Mouse (Mus musculus) left cerebral cortex, postnatal 14 days (tissue): ENCODE results near the gene Poc1a. TPM values are rescaled to one million over a fixed set of nuclear protein-coding genes. Genes with fewer than 3 reads are reported as not detected.

ENCODE experiments used
- DNase-seq, 2 experiments: peaks; one replicate each; pipeline ENCODE4 v3.0.0; 2021 to 2022; ENCODE audit warnings: low spot score in 2 of 2, mixed read lengths in 1 of 2
- intact Hi-C: fragments of 180-260 bp; cut with DNase I; formaldehyde crosslinking; loops from one replicate; pipeline ENCODE4 v1.15.1; 2025
- total RNA-seq, 2 experiments: library from RNA; stranded (reverse); gene quantifications; 2 replicates each; pipeline ENCODE4 v1.2.3; 2021

The Poc1a gene
- total RNA-seq, 2 experiments from 2014 or later = 17.7 to 19.3 TPM

DNA sequence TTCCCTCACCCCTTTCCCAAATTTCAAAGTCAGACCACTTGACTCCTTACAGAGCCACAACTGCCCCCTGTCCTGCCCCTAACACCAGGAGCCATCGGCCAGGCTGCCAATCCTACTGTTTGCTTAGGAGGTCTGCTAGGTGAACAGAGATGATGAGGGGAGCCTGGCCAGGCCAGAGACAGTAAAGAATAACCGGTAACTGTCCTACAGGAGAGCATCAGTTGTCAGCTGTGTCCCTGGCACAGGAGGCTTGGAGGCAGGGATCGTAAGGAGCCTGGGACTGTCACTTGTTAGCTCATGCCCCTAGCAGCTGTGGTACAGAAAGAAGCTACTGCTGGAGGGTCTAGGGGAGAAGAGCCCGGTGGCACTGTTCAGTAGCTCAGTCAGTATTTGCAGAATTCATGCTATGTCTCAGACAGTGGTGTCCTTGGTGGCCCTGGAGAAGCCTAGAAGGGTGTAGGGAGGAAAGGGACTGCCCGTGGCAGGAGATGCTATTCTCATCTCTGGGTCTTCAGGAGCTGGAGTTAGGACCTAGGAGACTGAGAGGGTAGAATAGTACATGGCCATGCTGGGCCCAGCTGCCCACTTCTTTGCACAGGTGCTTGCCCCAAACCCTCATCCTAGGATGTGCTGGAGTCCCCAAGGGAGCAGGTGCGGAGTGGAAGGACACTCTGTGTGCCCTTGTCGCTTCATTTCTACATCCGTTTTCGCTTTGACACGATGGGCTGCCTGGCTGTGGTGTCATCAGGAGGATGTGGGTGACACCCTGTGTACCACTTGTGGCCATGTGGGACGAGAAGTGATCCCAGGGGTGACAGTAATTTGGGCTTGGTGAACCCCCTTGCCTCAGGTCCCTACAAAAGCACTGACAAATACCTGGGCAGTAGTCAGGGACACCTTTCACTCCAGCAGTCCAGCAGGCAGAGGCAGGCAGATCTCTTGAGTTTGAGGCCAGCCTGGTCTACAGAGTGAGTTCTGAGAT is 91.9 kb downstream of the Poc1a start:
- no peak for DNase-seq
- intact Hi-C loops = loop anchor here (5.0 kb wide), 1 partner anchor 65 kb away; no protein-coding TSS in a partner anchor

DNA sequence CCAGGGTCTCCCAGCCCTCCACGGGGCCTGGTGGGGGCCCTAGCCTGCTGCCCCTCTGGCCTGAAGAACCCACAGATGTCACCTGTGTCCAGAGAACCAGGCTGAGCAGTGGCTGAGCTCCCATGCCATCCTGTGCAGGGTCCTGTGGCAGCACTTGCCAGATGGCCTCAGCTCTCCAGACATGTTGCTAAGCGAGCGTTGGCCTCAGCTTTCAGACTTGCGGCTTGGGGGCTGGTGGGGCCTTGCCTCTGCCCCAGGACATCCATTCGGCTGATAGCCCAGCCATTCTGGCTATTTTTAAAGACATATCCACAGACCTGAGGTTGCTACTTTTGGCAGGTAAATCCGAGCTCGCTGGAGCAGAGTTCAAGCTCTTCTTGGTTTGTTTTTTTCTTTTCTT is 93.1 kb downstream of the Poc1a start:
- intact Hi-C loops = loop anchor here (5.0 kb wide), 1 partner anchor 67 kb away; no protein-coding TSS in a partner anchor
- DNase-seq = no peak

DNA sequence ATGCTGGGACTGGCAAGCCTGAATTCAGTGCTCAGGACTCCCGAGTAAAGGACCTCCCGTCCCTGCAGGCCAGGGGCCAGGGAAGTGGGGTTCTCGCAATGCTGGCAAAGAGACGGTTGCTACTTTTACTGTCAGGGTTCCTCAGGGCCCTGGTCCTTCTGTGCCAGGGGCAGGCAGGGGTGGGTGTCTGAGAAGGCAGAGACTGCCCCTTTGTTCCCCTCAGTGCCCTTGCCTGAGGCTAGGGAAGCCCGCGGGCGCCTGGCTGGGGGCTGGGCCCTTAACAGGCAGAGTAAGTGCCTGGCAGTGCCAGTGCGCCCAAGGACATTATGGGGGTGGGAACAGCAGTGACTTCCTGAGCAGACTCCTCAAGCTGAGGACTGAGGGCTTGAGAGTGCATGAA is 96.4 kb downstream of the Poc1a start:
- DNase-seq = no peak
- intact Hi-C loops = no loop called here

DNA sequence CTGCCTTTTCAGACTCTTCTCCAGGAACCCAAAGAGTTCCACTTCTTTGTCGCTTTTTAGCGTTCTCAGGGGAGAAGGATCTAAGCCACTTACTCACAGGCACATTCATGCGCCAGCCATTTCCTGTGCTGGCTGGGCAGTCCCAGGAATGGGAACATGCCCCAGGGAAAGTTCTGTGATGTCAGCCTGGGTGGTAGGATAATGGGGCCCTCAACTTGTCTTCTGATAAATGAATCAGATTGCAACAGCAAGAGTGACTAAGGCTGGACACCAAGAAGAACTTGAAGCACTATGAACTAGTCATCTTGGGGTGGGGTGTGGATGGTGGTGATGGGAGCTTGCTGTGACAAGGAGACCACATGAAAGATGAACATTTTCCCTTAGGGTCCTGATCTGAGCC is 97.2 kb downstream of the Poc1a start:
- intact Hi-C loops = no loop called here
- no peak for DNase-seq

DNA sequence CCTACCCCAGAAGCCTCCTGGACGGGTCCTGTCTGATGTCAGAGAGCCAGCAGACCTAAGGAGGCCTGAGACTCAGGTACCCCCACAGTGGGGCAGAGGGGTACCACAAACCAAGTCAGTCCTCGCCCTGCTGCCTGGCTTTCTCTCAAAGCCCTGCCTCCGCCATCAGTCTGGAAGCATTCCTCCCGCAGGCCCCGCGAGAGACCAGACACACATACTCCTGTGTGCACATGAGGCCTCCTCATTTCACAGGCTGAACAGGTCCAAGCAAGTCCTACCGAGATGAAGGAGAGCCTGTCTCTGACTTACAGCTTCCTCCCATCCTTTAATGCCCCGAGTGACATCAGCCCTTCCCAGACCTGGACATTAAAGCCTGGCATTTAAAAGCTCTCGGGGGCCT is 97.9 kb downstream of the Poc1a start:
- intact Hi-C loops = no loop called here
- no peak for DNase-seq

DNA sequence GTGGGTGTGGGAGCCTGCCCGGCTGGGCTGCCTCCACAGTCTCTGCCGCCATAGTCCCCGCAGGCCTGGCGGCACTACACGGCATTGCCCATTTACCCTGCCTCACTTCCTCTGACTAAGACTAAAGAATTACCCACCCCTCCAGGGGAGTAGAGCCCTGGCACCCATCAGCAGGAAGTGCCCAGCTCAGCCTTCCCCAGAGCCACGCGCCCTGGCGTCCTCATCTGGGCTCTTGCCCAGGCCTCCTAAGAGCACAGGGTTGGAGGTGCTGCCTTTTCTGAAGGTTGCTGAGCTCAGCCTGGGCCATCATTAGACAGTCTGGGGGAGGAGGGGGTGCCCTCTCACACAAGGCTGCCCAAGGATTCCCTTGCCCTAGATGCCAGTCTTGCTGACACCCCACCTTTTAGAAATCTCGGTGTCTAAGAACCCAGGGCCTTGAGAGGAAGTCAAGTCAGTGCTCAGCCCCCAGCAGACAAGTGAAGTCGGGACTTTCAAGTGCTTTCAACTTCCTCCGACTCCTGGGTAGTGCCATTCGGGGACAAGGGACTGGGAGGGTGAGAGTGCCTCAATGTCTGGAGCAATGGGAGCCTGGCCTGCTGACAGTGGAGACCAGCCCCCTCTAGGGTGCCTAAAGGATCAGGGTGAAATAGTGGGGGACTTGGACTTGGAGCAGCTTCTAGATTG is 105.5 kb downstream of the Poc1a start:
- intact Hi-C loops = no loop called here
- no peak for DNase-seq

DNA sequence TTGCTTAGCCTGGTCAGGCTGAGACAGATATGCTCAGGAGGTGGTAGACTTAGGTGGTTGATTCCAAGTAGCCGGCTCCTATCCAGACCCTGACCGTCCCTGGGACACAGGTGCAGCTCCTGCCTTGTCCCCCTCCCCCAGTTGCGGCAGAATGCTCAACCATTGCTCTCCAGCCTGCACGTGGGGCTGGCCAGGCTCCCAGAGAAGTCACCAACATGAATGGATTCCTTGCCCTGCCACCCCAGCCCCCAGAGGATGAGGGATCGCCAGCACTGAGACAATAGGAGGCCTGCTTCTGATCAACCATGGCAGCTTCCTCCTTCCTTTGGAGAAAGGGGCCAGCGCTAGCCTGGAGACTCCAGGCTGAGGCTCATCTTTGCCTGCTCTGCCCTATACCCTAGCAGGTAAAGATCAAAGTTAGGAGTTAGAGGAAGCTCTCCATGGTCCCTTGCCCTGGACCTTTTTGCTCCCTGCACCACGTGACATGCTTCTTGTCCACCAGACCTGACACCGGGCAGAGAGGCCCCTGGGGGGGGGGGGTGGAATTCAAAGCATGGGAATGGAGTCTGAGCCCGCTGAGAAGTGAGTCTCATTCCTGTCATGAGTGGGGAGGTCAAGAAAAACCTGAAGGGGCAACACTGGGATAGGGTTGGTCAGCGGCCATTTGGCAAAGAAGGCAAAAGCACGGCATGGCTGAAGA is 112.1 kb downstream of the Poc1a start:
- DNase-seq = no peak
- intact Hi-C loops = no loop called here

DNA sequence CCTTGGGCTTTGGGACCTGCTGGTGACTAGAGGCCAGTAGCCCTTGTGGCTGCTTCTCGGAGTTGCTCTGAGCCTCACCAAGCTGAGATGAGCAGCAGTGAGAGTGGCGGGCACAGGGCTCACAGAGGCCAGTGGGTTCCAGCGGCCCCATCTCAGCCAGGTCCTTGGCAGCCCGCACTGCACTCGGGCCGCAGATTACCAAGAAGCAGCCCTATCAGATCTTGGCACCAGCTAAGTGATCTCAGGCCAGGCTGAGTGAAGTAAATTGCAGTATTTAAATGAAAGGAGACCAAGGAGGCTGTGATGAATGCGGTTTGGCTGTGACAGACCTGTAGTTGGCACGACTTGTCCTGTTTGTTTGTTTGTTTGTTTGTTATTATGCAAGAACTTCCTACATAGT is 112.7 kb downstream of the Poc1a start:
- intact Hi-C loops = no loop called here
- no peak for DNase-seq

DNA sequence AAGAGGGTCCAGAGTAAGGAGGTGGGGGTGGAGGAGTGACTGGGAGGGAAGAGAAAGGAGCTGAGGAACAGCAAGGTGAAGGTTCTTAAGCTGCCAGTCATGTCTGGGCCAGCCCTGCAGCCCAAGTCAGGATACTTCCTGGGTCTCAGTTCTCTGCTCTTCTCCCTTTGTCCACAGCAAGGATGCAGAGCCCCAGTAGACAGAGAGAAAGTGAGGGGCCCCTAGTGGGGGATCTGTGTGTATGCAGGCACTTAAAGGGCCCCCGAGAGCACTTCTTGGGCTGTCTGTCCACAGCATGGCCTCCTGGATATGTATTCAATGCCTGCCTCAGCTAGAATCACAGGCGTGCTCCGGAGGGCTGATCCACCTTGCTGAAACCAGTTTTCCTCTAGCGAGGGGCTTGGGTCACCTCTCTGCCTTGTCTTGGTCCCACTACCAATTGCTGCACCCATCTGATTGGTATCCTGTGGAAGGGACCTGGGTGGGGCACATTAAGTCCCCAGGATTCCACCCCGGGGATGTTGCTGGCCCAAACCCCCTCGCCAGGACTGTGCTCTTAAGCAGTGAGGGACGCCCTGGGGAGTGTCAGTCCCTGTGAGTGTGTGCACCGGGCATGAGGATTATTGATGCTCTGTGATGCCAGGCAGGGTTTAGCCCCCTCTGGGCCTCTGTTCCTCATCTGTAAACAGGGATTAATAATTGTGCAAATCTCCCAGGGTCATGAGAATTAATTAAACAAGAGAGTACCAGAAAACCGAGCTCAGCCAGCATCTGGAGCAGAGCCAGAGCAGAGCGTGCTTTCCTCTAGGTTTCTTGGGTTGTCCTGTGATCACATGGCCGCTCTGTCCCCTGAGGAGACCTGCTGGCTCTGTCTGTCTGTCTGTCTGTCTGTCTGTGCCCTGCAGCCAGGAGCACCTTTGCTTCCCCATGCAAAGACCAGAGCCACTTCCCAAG is 114.1 kb downstream of the Poc1a start:
- intact Hi-C loops = no loop called here
- DNase-seq = peak in 1 of 2 experiments; percentile 49

DNA sequence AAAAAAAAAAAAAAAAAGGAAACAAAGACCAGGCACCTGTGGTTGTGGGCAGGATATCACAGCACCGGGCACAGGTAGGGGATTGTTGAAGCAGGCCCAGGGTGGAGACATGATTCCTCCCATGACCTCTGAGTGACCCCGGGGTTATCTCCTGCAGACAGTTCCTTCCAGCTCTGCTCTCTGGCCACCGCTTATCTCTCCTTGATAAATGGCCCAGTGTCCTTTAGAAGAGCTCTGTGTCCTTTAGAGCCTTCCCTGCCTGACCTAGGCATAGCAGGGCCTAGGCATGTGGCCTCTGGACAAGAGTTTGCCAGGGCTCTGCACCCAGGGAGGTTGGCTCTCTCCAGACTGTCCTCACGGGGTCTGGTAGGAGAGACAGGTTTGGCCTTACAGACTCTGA is 116.9 kb downstream of the Poc1a start:
- DNase-seq = no peak
- intact Hi-C loops = no loop called here

DNA sequence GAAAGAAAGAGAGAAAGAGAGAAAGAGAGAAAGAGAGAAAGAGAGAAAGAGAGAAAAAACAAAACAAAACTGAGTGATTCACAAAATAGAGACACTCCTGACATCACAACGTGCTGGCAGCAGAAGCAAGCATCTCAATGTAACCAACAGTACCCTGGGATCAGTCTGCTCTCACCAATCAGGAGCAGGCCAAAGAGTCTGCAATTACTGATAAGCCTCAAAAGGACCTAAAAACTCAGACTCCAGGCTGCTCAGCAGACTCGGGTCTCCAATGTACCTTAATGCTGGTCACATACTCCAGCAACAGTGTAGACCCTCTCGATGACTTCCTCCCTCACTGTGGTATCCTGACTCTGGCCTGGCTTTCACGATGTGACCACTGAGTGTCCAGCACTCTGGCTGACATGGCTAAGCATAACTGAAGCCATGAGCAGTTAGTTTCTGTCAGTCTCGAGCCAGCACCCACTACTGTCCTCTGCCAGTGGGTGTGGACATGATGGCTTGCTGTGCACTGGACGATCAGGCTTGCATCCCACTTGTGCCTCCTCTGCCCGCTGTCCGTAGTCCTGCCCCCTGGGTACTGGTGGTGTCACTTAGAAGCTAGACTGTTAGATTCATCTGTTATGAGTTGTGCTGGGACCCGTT is 117.9 kb downstream of the Poc1a start:
- no peak for DNase-seq
- intact Hi-C loops = no loop called here

DNA sequence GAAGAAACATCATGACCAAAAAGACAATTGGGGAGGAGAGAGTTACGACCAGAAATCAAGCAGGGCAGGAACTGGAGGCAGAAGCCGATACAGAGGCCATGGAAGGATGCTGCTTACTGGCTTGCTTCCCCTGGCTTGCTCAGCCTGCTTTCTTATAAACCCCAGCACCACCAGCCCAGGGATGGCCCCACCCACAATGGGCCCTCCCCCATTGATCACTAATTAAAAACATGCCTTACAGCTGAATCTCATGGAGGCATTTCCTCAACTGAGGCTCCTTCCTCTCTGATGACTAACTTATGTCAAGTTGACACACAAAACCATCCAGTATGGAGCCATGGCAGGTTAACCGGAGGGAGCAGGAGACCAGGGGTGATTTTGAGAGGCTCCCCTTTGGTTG is 118.9 kb downstream of the Poc1a start:
- DNase-seq = no peak
- intact Hi-C loops = no loop called here

Other genes starting within 250 kb of the Poc1a start
- gene Col6a4, start 184.3 kb upstream of the Poc1a start, total RNA-seq = 1 to 10 TPM; 2.5 to 3.3 TPM
- 1 to 10 TPM; 4.8 to 5.6 TPM for gene Glyctk, start 122.9 kb upstream of the Poc1a start, total RNA-seq
- 100 to 1,000 TPM; 146 to 149 TPM for gene Wdr82, start 110.1 kb upstream of the Poc1a start, total RNA-seq
- 10 to 100 TPM; 16.8 to 19.0 TPM for gene Ppm1m, start 81.3 kb upstream of the Poc1a start, total RNA-seq
- 10 to 100 TPM; 61.6 to 64.0 TPM for gene Twf2, start 78.0 kb upstream of the Poc1a start, total RNA-seq
- 1 to 10 TPM; 1.0 to 1.2 TPM for gene Tlr9, start 58.5 kb upstream of the Poc1a start, total RNA-seq
- gene Alas1, start 32.4 kb upstream of the Poc1a start, total RNA-seq = 100 to 1,000 TPM; 140 to 154 TPM
- gene Dusp7, start 87.6 kb downstream of the Poc1a start, total RNA-seq = 100 to 1,000 TPM in 1 of 2 experiments, 10 to 100 TPM in 1; 95.1 to 102 TPM
- gene Rpl29, start 148.4 kb downstream of the Poc1a start, total RNA-seq = 100 to 1,000 TPM; 336 to 343 TPM
- 10 to 100 TPM in 1 of 2 experiments, 1 to 10 TPM in 1; 7.9 to 11.1 TPM for gene Acy1, start 157.3 kb downstream of the Poc1a start, total RNA-seq
- 1 to 10 TPM; 7.7 to 8.1 TPM for gene Abhd14b, start 166.4 kb downstream of the Poc1a start, total RNA-seq
- 10 to 100 TPM; 48.7 to 54.1 TPM for gene Abhd14a, start 166.6 kb downstream of the Poc1a start, total RNA-seq
- gene Pcbp4, start 172.2 kb downstream of the Poc1a start, total RNA-seq = 100 to 1,000 TPM; 151 to 170 TPM
- 1 to 10 TPM; 3.7 to 5.8 TPM for gene Gpr62, start 184.9 kb downstream of the Poc1a start, total RNA-seq
- gene Rrp9, start 194.9 kb downstream of the Poc1a start, total RNA-seq = 10 to 100 TPM; 34.1 to 47.5 TPM
- gene Parp3, start 195.9 kb downstream of the Poc1a start, total RNA-seq = 1 to 10 TPM; 3.3 to 3.5 TPM
- not detected for gene Iqcf1, start 218.9 kb downstream of the Poc1a start, total RNA-seq
- gene Iqcf5, start 233.5 kb downstream of the Poc1a start, total RNA-seq = 1 to 10 TPM in 1 of 2 experiments, not detected in 1; 1.7 TPM